Mouse (Mus musculus) limb, embryonic 10.5 days (tissue): ENCODE measurements around the gene Map2. TPM values are rescaled to one million over a fixed set of nuclear protein-coding genes. Genes with fewer than 3 reads are reported as not detected.

Experiments
- DNase-seq: peaks from one replicate; pipeline ENCODE4 v3.0.0-alpha.2; 2017; ENCODE audit warnings: low spot score
- H3K27ac ChIP-seq: fragments of 300-500 bp; sonication (generic); 2 replicates; pipeline ENCODE4 v1.5.1; 2016; ENCODE audit warnings: mild to moderate bottlenecking
- H3K27me3 ChIP-seq: fragments of 300-500 bp; sonication (generic); 2 replicates; pipeline ENCODE4 v1.6.1; 2016; ENCODE audit warnings: low read depth, mild to moderate bottlenecking; ENCODE audit not compliant: poor library complexity, severe bottlenecking
- H3K36me3 ChIP-seq: fragments of 300-500 bp; sonication (generic); 2 replicates; pipeline ENCODE4 v1.6.1; 2016; ENCODE audit warnings: mild to moderate bottlenecking, moderate library complexity
- H3K4me1 ChIP-seq: fragments of 300-500 bp; sonication (generic); 2 replicates; pipeline ENCODE4 v1.6.1; 2016
- H3K4me3 ChIP-seq: fragments of 300-500 bp; sonication (generic); 2 replicates; pipeline ENCODE4 v1.5.1; 2016; ENCODE audit warnings: mild to moderate bottlenecking, moderate library complexity
- H3K9me3 ChIP-seq: fragments of 300-500 bp; sonication (generic); replicated peaks from 2 replicates; pipeline ENCODE4 v1.6.1; 2016; ENCODE audit warnings: mild to moderate bottlenecking
- WGBS: fragments of 180-500 bp; shearing (Covaris S2); methylation state at CpG from one replicate; pipeline ENCODE4 v1.1.7; 2016; 5-methylcytosine and 5-hydroxymethylcytosine counted together
- polyA plus RNA-seq: library from polyadenylated mRNA; unstranded; fragments of >200 nt; fragmentation: Nextera tagmentation; extraction: Ambion mirVana; gene quantifications from 2 replicates; pipeline ENCODE4 v1.2.1, GENCODE M21; 2016

Map2 gene
- polyA plus RNA-seq, 1 experiment from 2014 or later, result 14.8 TPM

DNA sequence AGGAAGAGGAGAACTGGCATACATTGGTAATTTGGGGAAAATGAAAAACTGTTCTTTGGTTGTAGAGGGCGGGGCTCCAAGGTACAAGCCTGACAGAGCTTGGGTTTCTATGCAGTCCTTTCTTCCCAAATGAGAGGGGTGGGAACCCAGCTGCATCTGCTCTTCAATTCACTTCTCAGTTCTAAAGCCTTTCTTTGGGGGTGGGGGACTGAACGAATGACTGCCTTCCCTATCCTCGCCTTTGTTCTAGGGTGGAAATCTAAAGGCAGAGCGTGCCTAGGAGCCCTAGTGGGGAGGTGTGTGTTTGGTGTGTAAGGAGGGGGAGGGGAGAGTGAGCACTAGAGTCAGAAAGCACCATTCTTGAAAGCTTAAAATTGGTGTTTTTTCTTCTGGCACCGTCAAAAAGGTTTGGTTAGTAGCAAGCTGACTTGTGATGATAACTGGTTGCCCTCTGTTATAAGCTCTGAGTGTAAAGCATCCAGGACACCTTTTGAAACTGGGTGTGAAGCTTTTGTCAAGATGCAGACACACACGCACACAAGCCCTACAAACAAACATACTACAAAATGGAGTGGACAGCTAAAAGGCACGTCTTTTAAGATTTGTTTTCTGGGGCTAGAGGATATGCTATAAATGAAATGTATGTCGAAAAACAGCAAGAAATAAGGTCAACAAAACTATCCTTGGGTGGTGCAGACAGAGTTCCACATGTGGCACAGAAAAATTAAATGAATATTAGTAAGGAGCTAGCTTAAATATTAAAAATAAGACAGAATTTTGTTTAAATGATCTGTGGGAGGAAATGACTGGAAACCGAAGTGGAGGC, 1.2 kb downstream of the Map2 start:
- H3K27me3 ChIP-seq, result peaks cover 13% of the 10 kb centered on the region; the same call in 1 of the 2 replicates
- H3K4me3 ChIP-seq, result peak overlapping the region; percentile 70
- H3K36me3 ChIP-seq, result no peaks in the 10 kb centered on the region
- no peak for DNase-seq
- 34% methylated on average over 9 of the region's 9 CpGs for WGBS
- no peaks in the 10 kb centered on the region for H3K9me3 ChIP-seq
- no peak overlapping the region for H3K27ac ChIP-seq
- peaks cover 16% of the 10 kb centered on the region for H3K4me1 ChIP-seq

DNA sequence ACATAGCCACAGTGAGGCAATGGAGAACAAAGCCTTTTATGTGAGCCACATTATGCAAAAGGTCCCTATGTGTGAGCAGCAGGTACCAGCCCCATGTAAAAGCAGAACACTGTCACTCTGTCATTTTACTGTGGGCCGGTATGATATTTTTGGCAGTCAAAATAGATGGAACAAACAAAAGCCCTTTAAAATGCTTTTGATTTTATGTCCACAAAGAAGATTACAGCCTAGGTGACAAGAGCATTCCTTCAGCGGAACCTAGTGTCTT, 1.7 kb downstream of the Map2 start:
- Histone ChIP-seq H3K36me3 (no peaks in the 10 kb centered on the region), H3K9me3 (no peaks in the 10 kb centered on the region), H3K27ac (no peak overlapping the region), H3K4me3 (no peak overlapping the region), H3K4me1 (peaks cover 16% of the 10 kb centered on the region), H3K27me3 (peaks cover 13% of the 10 kb centered on the region; the same call in 1 of the 2 replicates)
- WGBS, result 82% methylated on average over 2 of the region's 2 CpGs
- no peak for DNase-seq

DNA sequence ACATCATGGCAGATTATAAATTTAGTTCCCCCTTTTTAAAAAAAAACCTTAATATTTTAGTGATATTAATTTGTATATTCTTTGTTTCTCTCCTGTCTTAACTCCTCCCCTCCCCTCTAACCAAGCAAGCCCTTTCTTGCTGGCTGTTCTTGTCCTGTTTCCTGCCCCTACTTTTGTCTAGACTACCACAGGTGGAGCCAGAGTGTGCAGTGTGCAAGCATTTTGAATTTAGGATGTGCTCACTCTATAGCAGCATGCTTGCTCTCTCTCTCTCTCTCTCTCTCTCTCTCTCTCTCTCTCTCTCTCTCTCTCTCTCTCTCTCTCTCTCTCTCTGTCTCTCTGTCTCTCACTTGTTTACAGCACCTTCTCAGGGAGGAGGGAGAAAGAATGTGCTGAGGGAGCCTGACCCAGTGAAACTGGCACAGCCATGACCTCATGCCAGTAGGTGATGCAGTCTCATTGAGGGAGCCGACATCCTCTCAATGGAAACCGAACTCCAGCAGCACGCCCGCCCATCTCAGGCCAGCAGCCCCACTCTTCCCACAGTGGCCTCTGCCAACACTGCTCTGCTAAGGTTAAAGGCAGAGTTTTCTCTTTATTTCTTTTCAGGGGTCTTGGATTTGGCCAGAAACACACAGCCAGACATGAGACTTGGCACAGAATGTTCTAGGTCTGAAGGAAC, 2.6 kb downstream of the Map2 start:
- 72% methylated on average over 4 of the region's 4 CpGs for WGBS
- no peaks in the 10 kb centered on the region for H3K9me3 ChIP-seq
- DNase-seq, result no peak
- H3K36me3 ChIP-seq, result no peaks in the 10 kb centered on the region
- peaks cover 13% of the 10 kb centered on the region; the same call in 1 of the 2 replicates for H3K27me3 ChIP-seq
- H3K4me1 ChIP-seq, result peaks cover 16% of the 10 kb centered on the region
- H3K4me3 ChIP-seq, result no peak overlapping the region
- no peak overlapping the region for H3K27ac ChIP-seq

DNA sequence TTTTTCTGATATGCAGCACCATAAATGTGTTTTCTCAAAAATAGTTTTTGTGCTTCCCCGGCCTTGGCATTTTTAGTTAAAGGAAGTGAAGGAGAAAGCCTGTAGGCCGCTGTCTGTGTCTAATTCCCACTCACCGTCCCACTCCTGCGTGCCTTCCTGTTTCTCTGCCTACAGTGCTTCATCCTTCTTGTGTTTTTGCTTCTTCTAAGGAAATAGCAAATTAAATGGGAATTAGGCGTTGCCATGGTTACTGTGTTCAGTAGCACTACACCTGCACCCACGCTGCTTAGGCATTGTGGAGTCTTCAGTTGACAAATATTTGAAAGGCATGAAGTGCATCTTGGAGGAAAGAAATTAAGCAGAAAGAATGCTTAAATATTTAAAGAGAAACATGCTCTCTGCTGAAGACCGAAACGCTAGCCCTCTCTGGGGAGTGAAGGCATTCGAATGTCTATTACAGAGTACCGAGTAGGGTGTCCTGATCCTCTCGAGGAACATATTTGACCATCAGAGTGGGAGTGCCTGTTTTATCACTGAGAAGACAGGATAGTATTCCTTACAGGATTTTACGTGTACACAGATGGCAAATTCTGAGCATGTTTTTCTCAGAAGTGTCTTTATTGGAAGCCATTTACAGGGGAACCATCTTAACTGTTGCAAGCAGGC, 12.1 kb downstream of the Map2 start:
- 76% methylated on average over 12 of the region's 12 CpGs for WGBS
- Histone ChIP-seq H3K4me1 (peaks cover 10% of the 10 kb centered on the region; the same call in 1 of the 2 replicates), H3K36me3 (no peaks in the 10 kb centered on the region), H3K9me3 (no peaks in the 10 kb centered on the region), H3K4me3 (no peak overlapping the region), H3K27me3 (no peaks in the 10 kb centered on the region), H3K27ac (no peak overlapping the region)
- DNase-seq, result no peak

DNA sequence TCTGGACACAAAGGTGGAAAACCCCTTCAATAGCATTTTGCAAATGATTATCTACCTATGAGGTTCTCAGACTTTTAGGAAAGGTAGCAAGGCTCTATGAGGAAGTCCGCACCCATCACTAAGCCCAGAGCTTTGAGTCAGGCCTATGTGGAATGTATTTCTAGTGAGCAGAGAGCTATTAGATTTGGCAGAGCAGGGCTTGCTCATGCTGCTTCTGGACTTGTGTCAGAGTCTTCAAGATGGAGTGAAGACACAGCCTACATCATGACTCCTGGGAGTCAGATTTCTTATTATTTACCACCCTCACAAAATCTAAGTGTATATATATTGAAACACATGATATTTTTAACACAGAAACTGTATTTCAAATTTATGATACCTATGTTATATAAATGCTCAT, 17.3 kb downstream of the Map2 start:
- H3K4me1 ChIP-seq, result no peaks in the 10 kb centered on the region
- H3K9me3 ChIP-seq, result no peaks in the 10 kb centered on the region
- no peak overlapping the region for H3K27ac ChIP-seq
- WGBS, result 94% methylated on average over 1 of the region's 1 CpGs
- DNase-seq, result no peak
- H3K27me3 ChIP-seq, result no peaks in the 10 kb centered on the region
- no peaks in the 10 kb centered on the region for H3K36me3 ChIP-seq
- H3K4me3 ChIP-seq, result no peak overlapping the region

DNA sequence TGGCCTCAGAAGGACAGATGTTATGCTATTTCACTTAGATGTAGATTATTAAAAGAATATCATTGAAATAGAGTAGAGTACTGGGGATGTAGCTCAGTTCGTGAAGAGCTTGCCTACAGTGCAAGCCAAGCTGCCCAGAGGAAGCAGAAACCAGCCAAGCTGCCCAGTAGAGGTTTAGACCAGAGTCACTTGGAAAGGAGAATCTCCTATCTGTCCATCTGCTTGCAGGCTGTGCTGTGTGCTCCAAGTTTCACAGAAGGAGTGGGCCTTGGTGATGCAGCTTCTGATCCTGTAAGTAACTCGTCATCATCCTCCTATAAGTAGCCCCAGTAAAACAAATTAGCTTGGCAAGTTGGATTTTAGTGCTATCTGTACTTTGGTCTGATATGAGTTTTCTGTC, 17.8 kb downstream of the Map2 start:
- no peak for DNase-seq
- Histone ChIP-seq H3K27me3 (no peaks in the 10 kb centered on the region), H3K36me3 (no peaks in the 10 kb centered on the region), H3K4me1 (no peaks in the 10 kb centered on the region), H3K9me3 (no peaks in the 10 kb centered on the region), H3K27ac (no peak overlapping the region), H3K4me3 (no peak overlapping the region)
- WGBS, result 77% methylated on average over 2 of the region's 2 CpGs

- 87% methylated on average over 13 of the region's 13 CpGs for WGBS
- Histone ChIP-seq H3K9me3 (no peaks in the 10 kb centered on the region), H3K4me1 (no peaks in the 10 kb centered on the region), H3K27me3 (no peaks in the 10 kb centered on the region), H3K27ac (no peak overlapping the region), H3K4me3 (no peak overlapping the region), H3K36me3 (no peaks in the 10 kb centered on the region)
- DNase-seq, result no peak
These were observed 20.1 kb downstream of the Map2 start for GRCm38 (mm10) chr1:66195040-66195726.

GRCm38 (mm10) chr1:66196240-66196639, 21.2 kb downstream of the Map2 start:
- H3K36me3 ChIP-seq, result no peaks in the 10 kb centered on the region
- no peak for DNase-seq
- no peak overlapping the region for H3K4me3 ChIP-seq
- no peaks in the 10 kb centered on the region for H3K27me3 ChIP-seq
- no peaks in the 10 kb centered on the region for H3K9me3 ChIP-seq
- H3K4me1 ChIP-seq, result no peaks in the 10 kb centered on the region
- no peak overlapping the region for H3K27ac ChIP-seq
- WGBS, result 91% methylated on average over 4 of the region's 4 CpGs

GRCm38 (mm10) chr1:66196716-66197115, 21.6 kb downstream of the Map2 start:
- DNase-seq, result no peak
- Histone ChIP-seq H3K4me3 (no peak overlapping the region), H3K9me3 (no peaks in the 10 kb centered on the region), H3K27ac (no peak overlapping the region), H3K4me1 (no peaks in the 10 kb centered on the region), H3K36me3 (no peaks in the 10 kb centered on the region), H3K27me3 (no peaks in the 10 kb centered on the region)
- WGBS, result 89% methylated on average over 4 of the region's 4 CpGs

DNA sequence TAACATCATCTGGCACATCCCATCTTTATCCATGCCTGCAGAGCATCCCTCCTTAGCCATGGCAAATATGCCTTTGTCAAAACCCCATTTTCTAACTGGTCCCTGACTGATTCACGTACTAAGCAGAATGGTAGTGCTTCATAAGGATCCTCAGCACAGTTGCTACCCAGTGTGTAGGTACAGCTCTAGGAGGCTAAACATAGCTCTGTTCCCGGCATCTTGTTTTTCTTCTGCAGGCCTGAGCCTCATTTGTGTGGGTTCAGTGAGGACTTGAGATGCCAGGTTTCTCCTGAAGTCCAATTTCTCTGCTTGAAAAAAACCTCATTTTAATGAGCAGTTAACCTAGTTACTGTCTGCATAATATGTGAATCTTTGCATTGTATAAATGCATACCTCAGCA, 30.4 kb downstream of the Map2 start:
- 93% methylated on average over 2 of the region's 2 CpGs for WGBS

DNA sequence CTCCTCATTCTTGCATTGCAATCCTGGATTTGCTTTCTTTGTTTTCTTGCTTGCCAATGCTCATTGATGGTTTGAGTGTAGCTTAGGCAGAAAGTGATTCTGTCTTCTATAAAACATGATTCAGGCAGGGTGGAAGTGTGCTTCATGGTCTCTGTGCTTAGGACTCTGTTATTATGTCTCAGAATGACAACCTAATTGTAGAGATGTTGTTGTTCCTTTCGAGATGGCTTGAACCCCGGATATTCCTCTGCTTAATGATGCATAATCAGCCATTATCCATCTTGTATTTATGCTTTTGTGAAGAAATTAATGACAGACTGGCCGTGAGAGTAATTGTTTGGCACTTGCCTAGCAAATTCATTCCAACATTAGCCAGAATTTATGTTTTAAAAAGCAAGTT, 31.8 kb downstream of the Map2 start:
- H3K27me3 ChIP-seq, result no peaks in the 10 kb centered on the region
- H3K4me3 ChIP-seq, result no peak overlapping the region
- H3K27ac ChIP-seq, result no peak overlapping the region
- no peaks in the 10 kb centered on the region for H3K4me1 ChIP-seq
- DNase-seq, result no peak
- no peaks in the 10 kb centered on the region for H3K36me3 ChIP-seq
- no peaks in the 10 kb centered on the region for H3K9me3 ChIP-seq
- 77% methylated on average over 3 of the region's 3 CpGs for WGBS

More for the DNA sequence above, 30.4 kb downstream of the Map2 start:
- Histone ChIP-seq H3K36me3 (no peaks in the 10 kb centered on the region), H3K4me3 (no peak overlapping the region), H3K27me3 (no peaks in the 10 kb centered on the region), H3K4me1 (no peaks in the 10 kb centered on the region), H3K27ac (no peak overlapping the region), H3K9me3 (no peaks in the 10 kb centered on the region)
- no peak for DNase-seq

DNA sequence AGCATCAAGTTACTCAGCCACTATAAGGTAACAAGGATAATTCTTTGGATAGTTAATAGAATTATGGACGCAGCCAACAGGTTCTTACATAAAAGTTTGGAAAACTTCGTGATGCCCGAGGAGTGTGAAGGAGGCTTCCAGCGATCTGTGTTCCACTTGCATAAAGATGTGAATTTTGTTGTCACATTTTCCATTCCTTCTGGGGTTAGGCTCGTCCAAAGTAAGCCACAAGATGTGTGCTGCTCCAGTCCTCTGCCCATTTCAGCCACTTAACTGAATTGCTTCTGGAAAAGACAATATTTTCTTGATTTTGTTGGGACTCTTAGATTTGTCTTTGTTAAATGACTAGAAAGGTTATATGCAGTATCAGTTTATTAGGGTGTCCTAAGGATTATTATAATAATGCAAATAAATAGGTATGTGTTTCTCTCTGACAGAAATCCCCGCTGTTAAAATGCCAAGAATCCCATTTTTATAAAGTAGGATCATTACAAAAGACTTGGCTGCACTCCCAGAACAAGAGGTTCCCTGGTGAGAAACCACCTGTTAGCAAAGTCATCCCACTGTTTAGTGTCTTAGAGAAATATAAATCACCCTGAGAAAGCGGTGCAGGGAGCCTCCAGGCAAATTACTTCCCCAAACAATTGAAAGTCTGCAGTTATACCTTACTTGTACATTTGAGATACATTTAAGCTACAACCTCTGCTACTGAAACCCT, 36.2 kb downstream of the Map2 start:
- Histone ChIP-seq H3K27ac (no peak overlapping the region), H3K27me3 (no peaks in the 10 kb centered on the region)

More for the DNA sequence above, 36.2 kb downstream of the Map2 start:
- Histone ChIP-seq H3K4me1 (no peaks in the 10 kb centered on the region), H3K9me3 (no peaks in the 10 kb centered on the region), H3K36me3 (no peaks in the 10 kb centered on the region), H3K4me3 (no peak overlapping the region)
- 82% methylated on average over 7 of the region's 7 CpGs for WGBS
- no peak for DNase-seq
